Mouse (Mus musculus): ENCODE data around the gene Suds3. TPM values are rescaled to one million over a fixed set of nuclear protein-coding genes. Genes with fewer than 3 reads are reported as not detected.
A peak's percentile ranks its signal among the peaks of the same experiment; 100 is the strongest.

Gene Suds3
- polyA plus RNA-seq, 1 experiment from 2014 or later: 53.5 TPM

DNA sequence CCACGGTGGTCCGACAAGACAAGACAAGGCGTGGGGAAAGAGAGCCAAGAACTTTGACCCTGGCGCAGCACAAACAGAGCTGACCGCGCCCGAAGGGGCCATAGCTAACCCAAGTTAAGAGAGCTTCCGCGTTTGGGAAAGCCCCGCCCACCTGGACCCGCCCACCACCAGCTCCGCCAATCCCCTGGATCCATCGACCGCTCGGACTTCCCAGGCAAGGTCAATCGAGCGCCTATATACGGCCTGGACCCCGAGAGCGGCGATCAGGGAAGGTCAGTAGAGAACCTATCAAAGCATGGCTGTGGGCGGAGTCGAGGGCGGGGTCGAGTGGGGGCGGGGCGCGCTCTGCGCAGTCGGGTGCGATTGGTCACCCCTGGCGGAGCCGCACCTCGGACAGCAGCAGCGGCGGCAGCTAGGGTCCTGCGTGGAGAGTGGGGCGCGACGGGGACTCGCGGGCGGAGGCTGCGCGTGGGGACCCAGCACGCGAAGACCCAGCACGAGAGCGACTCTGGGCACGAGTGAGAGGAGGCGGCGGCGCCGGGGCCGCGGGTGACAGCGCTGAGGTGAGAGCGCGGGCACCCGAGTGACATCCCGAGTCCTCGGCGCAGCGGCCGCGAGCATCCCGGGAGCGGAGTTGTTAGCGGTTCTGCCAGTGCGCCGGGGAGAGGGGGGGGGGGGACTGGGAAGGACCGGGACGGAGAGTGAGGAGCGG is 4.0 kb upstream of the Suds3 start, which contains the start of gene Taok3:
TSS of gene Taok3 (plus strand) at position 353 of the 712 bp plus-strand sequence.
- Histone ChIP-seq H3K4me1 (replicated peaks) (peaks cover 21% of the 10 kb centered on the region), H3K4me3 (peak within 1 kb of the TSS; percentile 88), H3K36me3 (no peaks in the 10 kb centered on the region), H3K27ac (peak within 1 kb of the TSS; percentile 56), H3K27me3 (no peaks in the 10 kb centered on the region), H3K9ac (peak within 1 kb of the TSS; percentile 69), H3K4me2 (peak within 1 kb of the TSS; percentile 97), H3K9me3 (replicated peaks) (no peaks in the 10 kb centered on the region)
- peak; percentile 91 for ATAC-seq (replicated peaks; ENCODE audit: insufficient number of reproducible peaks, insufficient read depth, low FRiP score, low read depth)
- under 1% methylated on average over 73 of the region's 74 CpGs for WGBS

GRCm38 (mm10) chr5:117118850-117119249 is 2.9 kb upstream of the Suds3 start:
- no peaks in the 10 kb centered on the region for H3K9me3 ChIP-seq (replicated peaks)
- 0 out of 2 replicates have a peak overlapping the region, but pooled peaks have one; percentile 8 for H3K4me3 ChIP-seq
- H3K36me3 ChIP-seq: no peaks in the 10 kb centered on the region
- H3K4me1 ChIP-seq (replicated peaks): peaks cover 21% of the 10 kb centered on the region
- no peak overlapping the region for H3K27ac ChIP-seq
- WGBS: 69% methylated on average over 8 of the region's 8 CpGs
- no peaks in the 10 kb centered on the region for H3K27me3 ChIP-seq
- ATAC-seq (replicated peaks; ENCODE audit: insufficient number of reproducible peaks, insufficient read depth, low FRiP score, low read depth): no peak
- H3K4me2 ChIP-seq: peak overlapping the region; percentile 97
- H3K9ac ChIP-seq: no peak overlapping the region

DNA sequence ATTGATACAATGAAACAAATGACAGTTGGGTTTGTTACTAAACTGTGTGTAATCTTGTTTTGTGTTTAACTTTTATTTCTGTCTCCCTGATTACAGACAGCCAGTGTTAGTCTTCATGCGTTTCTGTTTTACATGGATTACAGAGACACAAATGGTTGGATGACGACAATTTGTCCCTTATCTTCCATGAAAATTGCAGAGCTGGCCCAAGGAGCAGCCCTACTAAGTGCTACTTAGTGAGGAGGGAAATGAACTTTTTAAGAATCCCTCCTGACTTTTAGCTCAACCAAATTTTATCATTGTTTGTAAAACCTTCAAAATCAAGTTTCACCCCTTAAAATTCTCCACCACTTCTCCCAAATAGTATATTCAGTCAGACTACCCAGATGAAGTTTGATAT is 2.3 kb upstream of the Suds3 start:
- Histone ChIP-seq H3K4me3 (no peak overlapping the region), H3K4me1 (replicated peaks) (peaks cover 21% of the 10 kb centered on the region), H3K4me2 (no peak overlapping the region), H3K27ac (no peak overlapping the region), H3K36me3 (peaks cover 3% of the 10 kb centered on the region; the same call in 1 of the 2 replicates), H3K9me3 (replicated peaks) (no peaks in the 10 kb centered on the region), H3K9ac (no peak overlapping the region), H3K27me3 (no peaks in the 10 kb centered on the region)
- no peak for ATAC-seq (replicated peaks; ENCODE audit: insufficient number of reproducible peaks, insufficient read depth, low FRiP score, low read depth)
- WGBS: 79% methylated on average over 2 of the region's 2 CpGs

- Histone ChIP-seq H3K4me1 (replicated peaks) (peaks cover 21% of the 10 kb centered on the region), H3K9me3 (replicated peaks) (no peaks in the 10 kb centered on the region), H3K27ac (no peak overlapping the region), H3K36me3 (peaks cover 8% of the 10 kb centered on the region; the same call in 1 of the 2 replicates), H3K4me3 (no peak overlapping the region), H3K27me3 (no peaks in the 10 kb centered on the region), H3K9ac (no peak overlapping the region), H3K4me2 (no peak overlapping the region)
- 39% methylated on average over 7 of the region's 7 CpGs for WGBS
- no peak for ATAC-seq (replicated peaks; ENCODE audit: insufficient number of reproducible peaks, insufficient read depth, low FRiP score, low read depth)
Measured at GRCm38 (mm10) chr5:117117716-117118115, 1.8 kb upstream of the Suds3 start.

GRCm38 (mm10) chr5:117117241-117117640 is 1.3 kb upstream of the Suds3 start:
- Histone ChIP-seq H3K27ac (no peak overlapping the region), H3K27me3 (no peaks in the 10 kb centered on the region), H3K9ac (no peak overlapping the region), H3K36me3 (peaks cover 13% of the 10 kb centered on the region; the same call in 1 of the 2 replicates), H3K4me3 (no peak overlapping the region), H3K4me1 (replicated peaks) (peaks cover 21% of the 10 kb centered on the region), H3K4me2 (no peak overlapping the region), H3K9me3 (replicated peaks) (no peaks in the 10 kb centered on the region)
- ATAC-seq (replicated peaks; ENCODE audit: insufficient number of reproducible peaks, insufficient read depth, low FRiP score, low read depth): no peak
- 69% methylated on average over 2 of the region's 2 CpGs for WGBS

GRCm38 (mm10) chr5:117116660-117117059 is 747 bp upstream of the Suds3 start:
- ATAC-seq (replicated peaks; ENCODE audit: insufficient number of reproducible peaks, insufficient read depth, low FRiP score, low read depth): no peak
- no peak overlapping the region for H3K4me3 ChIP-seq
- no peak overlapping the region for H3K27ac ChIP-seq
- H3K4me1 ChIP-seq (replicated peaks): peaks cover 19% of the 10 kb centered on the region
- H3K9me3 ChIP-seq (replicated peaks): no peaks in the 10 kb centered on the region
- no peaks in the 10 kb centered on the region for H3K27me3 ChIP-seq
- no peak overlapping the region for H3K9ac ChIP-seq
- 68% methylated on average over 2 of the region's 2 CpGs for WGBS
- peak overlapping the region; percentile 93; the same call in 1 of the 2 replicates for H3K4me2 ChIP-seq
- peaks cover 17% of the 10 kb centered on the region for H3K36me3 ChIP-seq

DNA sequence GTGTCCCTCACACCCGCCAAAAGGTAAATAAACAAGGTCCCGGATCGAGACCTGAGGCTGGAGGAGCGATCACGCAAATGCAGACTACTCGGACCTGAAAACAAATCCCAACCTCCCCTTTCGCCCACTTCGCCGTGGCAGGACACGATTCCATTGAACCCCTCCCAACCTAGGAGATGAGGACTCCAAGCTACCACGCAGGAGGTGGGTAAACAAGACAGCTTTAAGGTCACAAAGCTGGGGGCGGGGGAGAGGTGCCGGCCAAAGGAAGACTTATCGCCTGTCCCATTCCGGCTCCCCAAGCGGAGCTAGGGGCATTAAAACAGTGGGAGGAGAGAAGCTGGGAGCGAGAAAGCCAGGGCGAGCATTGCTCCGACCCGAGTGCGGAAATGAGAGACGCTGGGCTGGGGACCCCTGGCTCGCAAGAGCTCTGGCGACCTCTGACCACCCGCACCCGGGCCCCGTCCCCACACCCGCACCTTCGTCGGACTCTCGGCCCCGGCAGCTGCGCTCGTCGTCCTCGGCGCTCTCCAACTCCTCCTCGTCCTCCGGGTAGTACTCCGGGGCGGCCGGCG is 633 bp downstream of the Suds3 start:
- H3K4me1 ChIP-seq (replicated peaks): peaks cover 7% of the 10 kb centered on the region
- peak overlapping the region; percentile 77 for H3K27ac ChIP-seq
- ATAC-seq (replicated peaks; ENCODE audit: insufficient number of reproducible peaks, insufficient read depth, low FRiP score, low read depth): peak; percentile 2; the same call in 1 of the 2 replicates
- peak overlapping the region; percentile 85 for H3K9ac ChIP-seq
- H3K9me3 ChIP-seq (replicated peaks): no peaks in the 10 kb centered on the region
- peak overlapping the region; percentile 87 for H3K4me3 ChIP-seq
- H3K36me3 ChIP-seq: peaks cover 30% of the 10 kb centered on the region
- no peaks in the 10 kb centered on the region for H3K27me3 ChIP-seq
- WGBS: 0% methylated on average over 43 of the region's 43 CpGs
- peak overlapping the region; percentile 93 for H3K4me2 ChIP-seq

DNA sequence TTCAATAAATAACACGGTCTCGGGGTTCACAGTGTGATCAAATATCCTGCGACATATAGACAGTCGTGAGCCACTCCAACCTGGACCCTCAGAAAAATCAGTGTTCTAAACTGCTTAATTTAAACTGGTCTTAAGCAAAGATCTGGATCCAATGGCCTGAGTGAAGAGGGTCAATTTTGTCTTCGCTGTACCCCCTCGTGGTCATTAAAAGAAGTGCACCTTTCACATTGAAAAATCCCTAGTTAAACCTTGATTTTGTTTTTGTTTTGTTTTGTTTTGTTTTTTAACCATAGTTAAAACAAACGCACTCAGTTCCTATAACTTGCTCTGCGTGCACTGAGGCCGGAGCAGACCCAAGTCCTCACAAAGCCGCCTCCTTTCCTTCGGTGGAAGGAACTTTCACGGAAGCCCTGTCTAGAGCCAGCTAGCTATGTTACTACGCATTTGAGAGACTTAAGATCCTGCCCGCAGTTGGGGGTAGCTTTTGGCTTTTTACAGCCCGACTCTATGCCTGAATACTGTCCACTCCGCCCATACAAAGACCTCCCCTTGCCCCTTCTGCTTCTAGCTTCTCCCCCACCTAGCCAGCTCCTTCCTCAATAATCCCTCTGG is 1.2 kb downstream of the Suds3 start:
- H3K4me3 ChIP-seq: peak overlapping the region; percentile 87
- H3K27me3 ChIP-seq: no peaks in the 10 kb centered on the region
- peaks cover 30% of the 10 kb centered on the region for H3K36me3 ChIP-seq
- peak overlapping the region; percentile 77 for H3K27ac ChIP-seq
- WGBS: 5% methylated on average over 16 of the region's 16 CpGs
- no peaks in the 10 kb centered on the region for H3K9me3 ChIP-seq (replicated peaks)
- H3K4me2 ChIP-seq: peak overlapping the region; percentile 93
- peak overlapping the region; percentile 85 for H3K9ac ChIP-seq
- no peak for ATAC-seq (replicated peaks; ENCODE audit: insufficient number of reproducible peaks, insufficient read depth, low FRiP score, low read depth)
- H3K4me1 ChIP-seq (replicated peaks): peaks cover 7% of the 10 kb centered on the region

DNA sequence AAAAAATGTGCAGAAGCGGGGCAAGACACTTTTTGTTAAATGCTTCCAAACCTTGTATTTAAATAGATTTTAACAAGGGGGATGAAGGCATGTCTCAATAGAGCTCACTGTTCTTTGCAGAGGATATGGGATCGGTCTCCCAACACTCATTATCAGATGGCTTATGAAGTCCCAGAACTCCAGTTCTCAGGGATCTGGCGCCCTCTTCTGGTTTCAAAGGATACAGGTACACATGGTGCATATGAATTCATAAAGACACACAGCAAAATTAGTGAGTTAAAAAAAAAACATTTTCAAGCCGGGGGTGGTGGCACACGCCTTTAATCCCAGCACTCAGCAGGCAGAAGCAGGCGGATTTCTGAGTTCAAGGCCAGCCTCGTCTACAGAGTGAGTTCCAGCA is 2.6 kb downstream of the Suds3 start:
- Histone ChIP-seq H3K9me3 (replicated peaks) (no peaks in the 10 kb centered on the region), H3K36me3 (peaks cover 43% of the 10 kb centered on the region), H3K27ac (no peak overlapping the region), H3K4me2 (no peak overlapping the region), H3K4me3 (no peak overlapping the region), H3K27me3 (no peaks in the 10 kb centered on the region), H3K4me1 (replicated peaks) (peaks cover 4% of the 10 kb centered on the region; the same call in 1 of the 2 replicates), H3K9ac (no peak overlapping the region)
- no peak for ATAC-seq (replicated peaks; ENCODE audit: insufficient number of reproducible peaks, insufficient read depth, low FRiP score, low read depth)
- 88% methylated on average over 7 of the region's 7 CpGs for WGBS

DNA sequence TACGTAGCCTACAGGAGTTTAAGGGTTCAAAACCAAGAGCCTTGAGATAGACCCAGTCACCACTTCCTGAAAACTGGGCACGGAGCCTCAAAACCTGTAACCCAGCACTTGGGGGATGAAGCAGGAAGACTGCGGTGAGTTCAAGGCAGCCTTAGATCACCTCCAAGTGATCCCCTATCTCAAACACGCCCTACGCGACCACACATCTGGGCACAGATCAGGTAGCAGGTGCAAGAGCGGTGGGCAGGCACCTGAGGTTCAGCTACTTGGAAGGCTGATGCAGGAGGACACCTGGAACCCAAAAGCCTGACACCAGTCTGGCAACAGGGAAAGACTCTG is 4.2 kb downstream of the Suds3 start:
- Histone ChIP-seq H3K4me1 (replicated peaks) (peaks cover 4% of the 10 kb centered on the region; the same call in 1 of the 2 replicates), H3K27me3 (no peaks in the 10 kb centered on the region), H3K9me3 (replicated peaks) (no peaks in the 10 kb centered on the region), H3K9ac (no peak overlapping the region), H3K36me3 (peaks cover 59% of the 10 kb centered on the region), H3K4me2 (no peak overlapping the region), H3K27ac (no peak overlapping the region), H3K4me3 (no peak overlapping the region)
- 95% methylated on average over 7 of the region's 7 CpGs for WGBS
- ATAC-seq (replicated peaks; ENCODE audit: insufficient number of reproducible peaks, insufficient read depth, low FRiP score, low read depth): no peak

DNA sequence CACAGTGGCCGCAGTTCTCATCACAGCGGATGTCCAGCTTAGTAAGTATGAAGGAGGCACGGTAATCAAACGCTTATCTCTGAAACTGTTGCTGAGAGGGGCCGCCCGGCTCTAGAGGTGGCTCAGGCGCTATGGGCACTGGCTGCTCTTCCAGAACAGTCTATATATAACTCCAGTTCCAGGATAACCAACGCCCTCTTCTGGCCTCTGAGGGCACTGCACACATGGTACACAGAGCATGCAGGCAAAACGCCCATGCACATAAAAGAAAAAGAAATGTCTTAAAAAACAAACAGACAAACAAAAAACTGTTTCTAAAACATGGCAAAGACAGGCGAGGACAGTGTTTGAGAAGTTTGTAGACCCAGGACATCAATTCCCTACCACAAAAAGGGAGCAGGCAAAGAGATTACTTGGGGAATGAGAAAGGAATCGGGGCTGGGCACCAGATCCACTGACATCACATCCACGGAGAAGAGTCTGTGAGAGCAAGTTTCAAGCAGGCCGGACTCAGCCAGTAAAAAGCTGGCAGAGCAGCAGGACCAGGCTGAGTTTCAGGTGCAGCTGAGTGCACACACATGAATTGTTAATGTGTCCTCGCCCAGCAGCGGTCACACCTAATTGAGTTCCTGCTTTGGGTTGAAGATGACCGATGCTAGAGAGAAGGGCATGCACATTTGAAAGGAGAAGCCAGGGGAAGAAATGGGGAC is 4.7 kb downstream of the Suds3 start:
- H3K27ac ChIP-seq: no peak overlapping the region
- H3K4me2 ChIP-seq: no peak overlapping the region
- no peaks in the 10 kb centered on the region for H3K9me3 ChIP-seq (replicated peaks)

More for the DNA sequence above, 4.7 kb downstream of the Suds3 start:
- Histone ChIP-seq H3K9ac (no peak overlapping the region), H3K4me3 (no peak overlapping the region), H3K4me1 (replicated peaks) (peaks cover 1% of the 10 kb centered on the region; the same call in 1 of the 2 replicates), H3K36me3 (peaks cover 64% of the 10 kb centered on the region), H3K27me3 (no peaks in the 10 kb centered on the region)
- WGBS: 85% methylated on average over 16 of the region's 16 CpGs
- ATAC-seq (replicated peaks; ENCODE audit: insufficient number of reproducible peaks, insufficient read depth, low FRiP score, low read depth): no peak
